Mouse (Mus musculus) midbrain, embryonic 14.5 days (tissue): ENCODE data around the gene Dram2. TPM values are rescaled to one million over a fixed set of nuclear protein-coding genes. Genes with fewer than 3 reads are reported as not detected.
"Not testable (repeated sequence)": the region's sequence is repeated elsewhere in the genome, so short reads cannot be mapped to it uniquely, and the experiment has no call there.

Experiments
- ATAC-seq: fragments of 200-750 bp; cut with Nextera tagmentation; 2 replicates; pipeline ENCODE4 v1.8.0; 2017; ENCODE audit warnings: moderate number of reproducible peaks, moderate library complexity; ENCODE audit not compliant: low FRiP score, low TSS enrichment
- DNase-seq: peaks from one replicate; pipeline ENCODE4 v3.0.0-alpha.2; 2015
- H3K27ac ChIP-seq: fragments of 300-500 bp; sonication (generic); replicated peaks from 2 replicates; pipeline ENCODE4 v1.5.1; 2014; ENCODE audit warnings: mild to moderate bottlenecking, low read depth, low read length, moderate library complexity
- H3K27me3 ChIP-seq: fragments of 300-500 bp; sonication (generic); 2 replicates; pipeline ENCODE4 v1.6.1; 2014; ENCODE audit warnings: low read length, control low read depth, mixed read lengths; ENCODE audit not compliant: control insufficient read depth, insufficient read depth
- H3K36me3 ChIP-seq: fragments of 300-500 bp; sonication (generic); 2 replicates; pipeline ENCODE4 v1.6.1; 2014; ENCODE audit warnings: low read length, control low read depth; ENCODE audit not compliant: control insufficient read depth, insufficient read depth
- H3K4me1 ChIP-seq: fragments of 300-500 bp; sonication (generic); 2 replicates; pipeline ENCODE4 v1.6.1; 2014; ENCODE audit warnings: mild to moderate bottlenecking, antibody characterized with exemption, low read length, control low read depth; ENCODE audit not compliant: control insufficient read depth, insufficient read depth
- H3K4me2 ChIP-seq: fragments of 300-500 bp; sonication (generic); 2 replicates; pipeline ENCODE4 v1.6.1; 2014; ENCODE audit warnings: mild to moderate bottlenecking, low read length, moderate library complexity
- H3K4me3 ChIP-seq: fragments of 300-500 bp; sonication (generic); replicated peaks from 2 replicates; pipeline ENCODE4 v1.5.1; 2014; ENCODE audit warnings: low read depth, low read length
- H3K9ac ChIP-seq: fragments of 300-500 bp; sonication (generic); replicated peaks from 2 replicates; pipeline ENCODE4 v1.6.1; 2014; ENCODE audit warnings: mild to moderate bottlenecking, low read length, moderate library complexity
- H3K9me3 ChIP-seq: fragments of 300-500 bp; sonication (generic); 2 replicates; pipeline ENCODE4 v1.6.1; 2016; ENCODE audit warnings: low read length, control low read depth, mixed read lengths; ENCODE audit not compliant: control insufficient read depth
- WGBS: fragments of 180-500 bp; shearing (Covaris S2); extraction: QIAGEN DNeasy Blood & Tissue Kit; methylation state at CpG from one replicate; pipeline ENCODE4 v1.1.7; 2014; 5-methylcytosine and 5-hydroxymethylcytosine counted together
- polyA plus RNA-seq: library from polyadenylated mRNA; unstranded; fragments of >200 nt; fragmentation: Nextera tagmentation; extraction: Ambion mirVana; gene quantifications from 2 replicates; pipeline ENCODE4 v1.2.1, GENCODE M21; 2014

Dram2 gene
- polyA plus RNA-seq, 1 experiment from 2014 or later: 66.7 TPM

DNA sequence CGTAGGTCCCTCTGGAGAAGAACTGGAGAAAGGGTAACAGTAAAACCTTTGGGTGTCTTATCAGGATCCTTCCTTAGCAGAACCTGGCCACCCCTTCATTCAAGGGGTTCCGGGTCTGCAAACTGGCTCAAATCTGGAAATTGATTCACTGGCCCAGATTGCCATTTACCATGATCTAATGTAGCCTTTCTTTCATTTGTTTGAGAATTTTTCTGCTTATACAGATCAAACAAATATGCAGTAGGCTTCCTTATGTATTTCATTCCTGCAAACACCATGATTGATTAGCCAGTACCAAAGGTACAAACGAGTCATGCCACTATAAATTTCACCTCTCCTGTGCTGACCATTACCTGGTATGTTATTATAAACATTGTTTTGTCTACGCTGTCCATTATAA, 46.0 kb downstream of the Dram2 start:
- H3K4me3 ChIP-seq, H3K4me1 ChIP-seq, H3K27me3 ChIP-seq, H3K9ac ChIP-seq, H3K9me3 ChIP-seq, ATAC-seq, H3K27ac ChIP-seq, H3K4me2 ChIP-seq, H3K36me3 ChIP-seq: not testable (repeated sequence)
- DNase-seq: peak; percentile 3
- 84% methylated on average over 4 of the region's 4 CpGs for WGBS

GRCm38 (mm10) chr3:106618103-106618502, 70.5 kb downstream of the Dram2 start:
- no peak overlapping the region for H3K4me2 ChIP-seq
- DNase-seq: no peak
- WGBS: 77% methylated on average over 1 of the region's 1 CpGs

More at GRCm38 (mm10) chr3:106618103-106618502, 70.5 kb downstream of the Dram2 start:
- Histone ChIP-seq H3K36me3 (no peaks in the 10 kb centered on the region), H3K27ac (no peak overlapping the region), H3K9ac (no peak overlapping the region), H3K27me3 (no peaks in the 10 kb centered on the region), H3K9me3 (no peaks in the 10 kb centered on the region), H3K4me1 (no peaks in the 10 kb centered on the region), H3K4me3 (no peak overlapping the region)
- no peak for ATAC-seq

Other genes with a start within 250 kb of the Dram2 start
- not detected in 2 replicates for gene Chil6, start 141.6 kb upstream of the Dram2 start, polyA plus RNA-seq
- gene Dennd2d, start 65.4 kb upstream of the Dram2 start, polyA plus RNA-seq: 0.46 and 0.63 TPM in 2 replicates
- gene Cept1, start within 50 bp of the Dram2 start, polyA plus RNA-seq: 46.4 and 51.8 TPM in 2 replicates
- gene Lrif1, start 137.2 kb downstream of the Dram2 start, polyA plus RNA-seq: 23.4 and 23.9 TPM in 2 replicates
- gene Cd53, start 242.4 kb downstream of the Dram2 start, polyA plus RNA-seq: 2.6 and 6.4 TPM in 2 replicates